Mouse (Mus musculus) lung, embryonic 14.5 days (tissue): ENCODE measurements around the gene Rnf144a. TPM values are rescaled to one million over a fixed set of nuclear protein-coding genes. Genes with fewer than 3 reads are reported as not detected.

Experiments used
- ATAC-seq: fragments of 200-750 bp; cut with Nextera tagmentation; 2 replicates; pipeline ENCODE4 v1.8.0; 2017; ENCODE audit warnings: mild to moderate bottlenecking, moderate TSS enrichment, moderate library complexity; ENCODE audit not compliant: insufficient read depth
- DNase-seq: peaks from one replicate; pipeline ENCODE4 v3.0.0-alpha.2; 2015
- H3K27ac ChIP-seq: fragments of 300-500 bp; sonication (generic); 2 replicates; pipeline ENCODE4 v1.5.1; 2014; ENCODE audit warnings: low read depth, mild to moderate bottlenecking, moderate library complexity
- H3K27me3 ChIP-seq: fragments of 300-500 bp; sonication (generic); 2 replicates; pipeline ENCODE4 v1.6.1; 2014; ENCODE audit warnings: low read length, control low read depth; ENCODE audit not compliant: insufficient read depth
- H3K36me3 ChIP-seq: fragments of 300-500 bp; sonication (generic); 2 replicates; pipeline ENCODE4 v1.6.1; 2014; ENCODE audit warnings: control low read depth; ENCODE audit not compliant: insufficient read depth
- H3K4me1 ChIP-seq: fragments of 300-500 bp; sonication (generic); 2 replicates; pipeline ENCODE4 v1.6.1; 2014; ENCODE audit warnings: antibody characterized with exemption, control low read depth; ENCODE audit not compliant: insufficient read depth
- H3K4me2 ChIP-seq: fragments of 300-500 bp; sonication (generic); 2 replicates; pipeline ENCODE4 v1.6.1; 2014; ENCODE audit warnings: mild to moderate bottlenecking
- H3K4me3 ChIP-seq: fragments of 300-500 bp; sonication (generic); 2 replicates; pipeline ENCODE4 v1.5.1; 2014; ENCODE audit warnings: low read depth, low read length
- H3K9ac ChIP-seq: fragments of 300-500 bp; sonication (generic); 2 replicates; pipeline ENCODE4 v1.6.1; 2014
- H3K9me3 ChIP-seq: fragments of 300-500 bp; sonication (generic); 2 replicates; pipeline ENCODE4 v1.6.1; 2016; ENCODE audit warnings: low read depth, low read length, control low read depth
- CTCF ChIP-seq: IDR thresholded peaks from 2 replicates; pipeline ENCODE4 v1.5.1; 2016; ENCODE audit warnings: antibody characterized with exemption, low read depth
- WGBS: fragments of 180-500 bp; shearing (Covaris S2); extraction: QIAGEN DNeasy Blood & Tissue Kit; methylation state at CpG from one replicate; pipeline ENCODE4 v1.1.7; 2014; 5-methylcytosine and 5-hydroxymethylcytosine counted together
- polyA plus RNA-seq: library from polyadenylated mRNA; unstranded; fragments of >200 nt; fragmentation: Nextera tagmentation; extraction: Ambion mirVana; gene quantifications from 2 replicates; pipeline ENCODE4 v1.2.1, GENCODE M21; 2014

Gene Rnf144a
- 45.6 and 46.9 TPM in 2 replicates for polyA plus RNA-seq

- DNase-seq (peak; percentile 97), ATAC-seq (peak; percentile 88)
- Histone ChIP-seq H3K9ac (peak within 1 kb of the TSS; percentile 97), H3K9me3 (no peaks in the 10 kb centered on the region), H3K27me3 (no peaks in the 10 kb centered on the region), H3K36me3 (no peaks in the 10 kb centered on the region), H3K4me3 (peak within 1 kb of the TSS; percentile 90), H3K4me1 (peaks cover 24% of the 10 kb centered on the region), H3K4me2 (peak within 1 kb of the TSS; percentile 76), H3K27ac (peak within 1 kb of the TSS; percentile 84)
- TF ChIP-seq CTCF: peak; percentile 81
- WGBS: under 1% methylated on average over 43 of the region's 45 CpGs
Observed at GRCm38 (mm10) chr12:26415104-26415771, at the start of gene Rnf144a. Rnf144a (minus strand) TSS chr12:26415254.

- Histone ChIP-seq H3K4me1 (peaks cover 7% of the 10 kb centered on the region; the same call in 1 of the 2 replicates), H3K27me3 (no peaks in the 10 kb centered on the region), H3K9ac (no peak overlapping the region), H3K4me3 (no peak overlapping the region), H3K9me3 (no peaks in the 10 kb centered on the region), H3K4me2 (no peak overlapping the region), H3K27ac (no peak overlapping the region), H3K36me3 (no peaks in the 10 kb centered on the region)
- 24% methylated on average over 2 of the region's 2 CpGs for WGBS
- TF ChIP-seq CTCF: no peak
- DNase-seq (no peak), ATAC-seq (no peak)
Observed at GRCm38 (mm10) chr12:26460091-26460490, 45.0 kb upstream of the Rnf144a start.

GRCm38 (mm10) chr12:26456028-26456698, 41.1 kb upstream of the Rnf144a start, which contains the start of gene Rsad2:
Rsad2 (minus strand) TSS chr12:26456452.
- DNase-seq (peak; percentile 85), ATAC-seq (peak; percentile 92)
- Histone ChIP-seq H3K27me3 (no peaks in the 10 kb centered on the region), H3K4me1 (peaks cover 7% of the 10 kb centered on the region; the same call in 1 of the 2 replicates), H3K27ac (no peak within 1 kb of the TSS), H3K9ac (no peak within 1 kb of the TSS), H3K4me2 (peak within 1 kb of the TSS; percentile 46), H3K9me3 (no peaks in the 10 kb centered on the region), H3K36me3 (no peaks in the 10 kb centered on the region), H3K4me3 (no peak within 1 kb of the TSS)
- TF ChIP-seq CTCF: no peak
- WGBS: 22% methylated on average over 13 of the region's 13 CpGs

DNA sequence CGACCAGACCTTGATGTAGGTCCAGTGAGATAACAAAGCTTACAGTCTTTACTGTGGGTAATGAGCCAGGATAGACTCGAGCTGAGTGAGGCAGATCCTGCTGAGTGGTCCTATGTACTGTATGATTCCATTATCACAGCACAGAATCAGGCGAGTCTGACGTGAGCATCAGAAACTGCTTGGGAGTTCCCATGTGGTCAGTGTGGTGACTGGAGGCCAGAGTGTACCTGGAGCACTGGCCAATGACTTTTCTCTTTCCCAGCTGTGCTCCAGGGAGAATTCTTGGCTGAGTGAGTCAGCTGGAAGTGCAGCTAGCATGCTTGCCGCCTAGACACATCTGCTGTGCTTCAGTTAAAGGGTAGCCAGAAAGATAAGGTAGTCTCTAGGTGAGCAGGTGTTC, 39.6 kb upstream of the Rnf144a start:
- H3K27me3 ChIP-seq: no peaks in the 10 kb centered on the region
- H3K4me1 ChIP-seq: peaks cover 7% of the 10 kb centered on the region; the same call in 1 of the 2 replicates
- no peak overlapping the region for H3K27ac ChIP-seq
- TF ChIP-seq CTCF: no peak
- H3K4me3 ChIP-seq: no peak overlapping the region
- no peaks in the 10 kb centered on the region for H3K36me3 ChIP-seq
- 43% methylated on average over 5 of the region's 5 CpGs for WGBS
- ATAC-seq: no peak
- no peak overlapping the region for H3K9ac ChIP-seq
- H3K4me2 ChIP-seq: no peak overlapping the region
- no peak for DNase-seq
- H3K9me3 ChIP-seq: no peaks in the 10 kb centered on the region

GRCm38 (mm10) chr12:26452951-26453350, 37.9 kb upstream of the Rnf144a start:
- no peak for ATAC-seq

GRCm38 (mm10) chr12:26451150-26451549, 36.1 kb upstream of the Rnf144a start:
- DNase-seq (no peak), ATAC-seq (no peak)
- no peaks in the 10 kb centered on the region for H3K27me3 ChIP-seq
- no peak for TF ChIP-seq CTCF
- H3K4me2 ChIP-seq: no peak overlapping the region
- H3K9me3 ChIP-seq: no peaks in the 10 kb centered on the region
- no peak overlapping the region for H3K27ac ChIP-seq
- no peak overlapping the region for H3K4me3 ChIP-seq
- WGBS: 26% methylated on average over 1 of the region's 1 CpGs
- peaks cover 4% of the 10 kb centered on the region; the same call in 1 of the 2 replicates for H3K4me1 ChIP-seq
- no peaks in the 10 kb centered on the region for H3K36me3 ChIP-seq
- H3K9ac ChIP-seq: no peak overlapping the region

More at GRCm38 (mm10) chr12:26452951-26453350, 37.9 kb upstream of the Rnf144a start:
- H3K27me3 ChIP-seq: no peaks in the 10 kb centered on the region
- no peak overlapping the region for H3K9ac ChIP-seq
- H3K4me2 ChIP-seq: no peak overlapping the region
- TF ChIP-seq CTCF: no peak
- peaks cover 7% of the 10 kb centered on the region; the same call in 1 of the 2 replicates for H3K4me1 ChIP-seq
- H3K4me3 ChIP-seq: no peak overlapping the region
- 41% methylated on average over 4 of the region's 4 CpGs for WGBS
- H3K27ac ChIP-seq: no peak overlapping the region
- no peaks in the 10 kb centered on the region for H3K36me3 ChIP-seq
- DNase-seq: no peak
- H3K9me3 ChIP-seq: no peaks in the 10 kb centered on the region

DNA sequence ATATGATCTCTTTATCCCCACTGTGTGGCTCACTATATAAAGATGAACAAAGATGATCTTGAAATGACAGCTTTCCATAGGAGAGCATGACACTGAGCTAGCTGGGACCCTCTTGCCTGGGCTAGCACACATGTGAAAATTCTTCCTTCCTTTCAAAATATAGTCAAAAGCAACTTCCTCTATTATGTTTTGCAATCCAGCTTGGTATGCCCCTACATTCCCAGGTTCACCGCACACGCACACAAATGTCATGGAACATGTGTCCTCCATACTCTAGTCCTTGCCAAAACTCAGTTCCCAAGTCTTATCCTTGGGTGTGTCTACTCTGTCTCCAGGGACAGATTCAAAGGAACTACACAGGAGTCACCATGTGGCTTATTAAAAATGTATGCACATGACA, 34.4 kb upstream of the Rnf144a start:
- Histone ChIP-seq H3K4me2 (no peak overlapping the region), H3K4me1 (no peaks in the 10 kb centered on the region), H3K9ac (no peak overlapping the region), H3K27me3 (no peaks in the 10 kb centered on the region), H3K9me3 (no peaks in the 10 kb centered on the region), H3K27ac (no peak overlapping the region), H3K4me3 (no peak overlapping the region), H3K36me3 (no peaks in the 10 kb centered on the region)
- no peak for DNase-seq
- TF ChIP-seq CTCF: no peak
- ATAC-seq: no peak
- WGBS: 99% methylated on average over 2 of the region's 2 CpGs
